Mouse (Mus musculus): ENCODE measurements at regions not wholly inside any gene's neighbourhood (a gene's known extent, or its start where the extent isn't known, plus 50 kb on each side); places are given as distances from the start of the nearest gene placed in this dataset.

DNA sequence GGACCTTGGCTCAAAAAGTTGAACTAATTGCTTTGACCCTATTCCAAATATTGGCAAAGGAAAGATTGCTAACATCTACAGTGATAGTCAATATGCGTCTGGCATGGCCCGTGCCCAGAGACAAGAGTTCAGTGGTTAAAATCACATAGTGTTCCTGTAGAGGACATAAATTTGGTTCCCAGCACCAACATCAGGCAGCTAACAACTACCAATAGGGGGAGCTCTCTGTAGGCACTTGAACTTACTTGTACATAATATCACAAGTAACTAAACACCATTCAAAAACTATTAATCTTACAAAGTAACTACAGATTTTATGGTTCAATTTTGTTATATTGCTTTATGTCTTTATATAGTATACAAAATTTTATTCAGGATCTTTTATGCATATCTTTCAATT is 74.3 kb downstream of the Serpinb9g start:
- no peak for DNase-seq (ENCODE audit: low read depth, low spot score)

DNA sequence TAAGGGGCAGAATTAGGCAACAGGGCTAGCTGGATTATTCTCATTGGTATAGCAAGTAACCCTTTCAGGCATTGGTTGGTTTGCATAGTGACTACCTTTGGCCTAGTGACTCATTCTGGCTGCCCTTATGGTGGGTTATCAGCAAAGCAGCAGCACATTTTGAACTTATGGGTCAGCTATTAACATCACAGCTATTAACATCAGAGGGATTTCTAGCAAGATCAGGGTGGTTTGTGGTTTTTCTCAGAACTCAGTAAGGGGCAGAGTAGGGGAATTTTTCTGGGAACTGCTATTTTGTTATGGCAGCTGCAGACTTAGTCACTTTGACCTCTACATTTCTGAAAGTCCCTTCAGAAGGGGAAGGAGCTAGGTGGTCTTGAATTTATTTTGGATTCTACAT is 75.1 kb downstream of the Serpinb9g start:
- DNase-seq (ENCODE audit: low read depth, low spot score), result peak; percentile 46

DNA sequence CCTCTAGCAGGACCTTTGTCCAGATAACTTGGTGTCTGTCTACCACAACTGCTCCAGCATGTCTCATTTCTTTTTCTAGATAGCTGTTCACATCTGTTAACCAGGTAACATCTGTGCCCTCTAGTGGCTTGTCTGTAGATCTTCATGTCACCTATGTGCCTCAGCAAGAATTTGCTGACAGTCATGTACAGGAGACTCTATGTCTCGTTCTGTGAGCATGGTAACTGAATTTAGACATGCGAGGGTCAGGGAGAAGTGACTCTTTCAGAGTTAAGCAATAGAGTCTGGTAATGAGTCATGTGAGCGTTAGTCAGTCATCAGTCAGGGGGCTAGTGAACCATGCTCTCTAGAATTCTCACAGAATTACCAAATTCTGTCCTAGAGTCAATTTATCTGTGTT is 77.0 kb downstream of the Serpinb9g start:
- peak; percentile 70 for DNase-seq (ENCODE audit: low read depth, low spot score)

DNA sequence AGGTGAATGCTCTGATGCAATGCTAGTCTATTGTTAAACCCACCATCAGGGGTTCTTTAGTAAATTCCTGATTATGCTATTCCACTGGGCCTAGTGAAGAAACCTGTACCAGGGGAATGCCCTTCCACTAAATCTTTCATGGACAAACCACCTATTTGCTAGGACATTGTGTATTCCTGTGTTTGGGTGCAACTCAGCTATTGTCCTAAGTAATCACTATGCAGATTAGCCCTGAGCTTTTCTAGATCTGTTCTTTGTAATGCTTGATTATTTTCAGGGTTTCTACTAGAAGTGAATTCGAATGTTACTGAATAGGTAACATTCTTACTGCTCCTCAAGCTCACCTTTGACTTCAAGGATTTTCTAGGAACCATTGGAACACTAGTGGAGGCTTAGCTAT is 78.3 kb downstream of the Serpinb9g start:
- DNase-seq (ENCODE audit: low read depth, low spot score), result no peak

DNA sequence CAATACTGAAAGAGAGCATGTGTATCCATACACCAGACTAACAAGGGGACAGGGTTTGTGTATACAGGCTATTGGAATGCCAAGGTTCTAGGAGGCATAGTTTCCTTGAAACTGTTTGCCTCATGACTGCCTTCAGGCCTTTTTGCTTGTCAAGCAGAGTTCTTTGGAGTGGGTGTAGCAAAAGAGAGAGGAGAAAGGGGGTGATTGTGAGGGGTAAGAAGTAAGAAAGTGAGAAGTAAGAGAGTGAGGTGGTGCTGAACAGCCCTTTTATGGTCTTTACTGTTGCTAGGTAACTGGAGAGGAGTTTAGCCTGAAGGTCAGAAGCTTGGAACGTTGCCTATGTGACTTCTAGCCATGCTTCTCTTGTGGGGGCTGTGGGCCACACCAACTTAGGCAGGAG is 78.8 kb downstream of the Serpinb9g start:
- DNase-seq (ENCODE audit: low read depth, low spot score), result no peak

DNA sequence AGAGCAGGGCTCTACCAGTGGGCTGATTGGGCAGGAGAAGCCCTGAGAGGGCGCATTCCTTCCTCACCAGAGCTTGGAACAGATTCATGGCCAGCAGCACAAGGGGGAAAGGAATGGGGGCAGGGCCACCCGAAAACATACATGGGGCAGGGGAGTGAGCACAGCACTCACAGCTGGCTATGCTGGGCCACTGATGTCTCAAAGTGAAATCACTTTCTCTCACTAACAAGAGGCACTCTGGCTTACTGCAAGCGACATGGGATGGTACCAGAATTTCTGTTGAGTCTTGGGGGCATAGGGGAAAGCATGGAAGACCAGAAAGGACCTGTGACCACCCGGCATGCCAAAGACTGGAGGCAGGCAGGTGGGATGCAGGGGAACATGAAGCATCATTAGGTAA is 83.3 kb downstream of the Serpinb9g start:
- no peak for DNase-seq (ENCODE audit: low read depth, low spot score)

DNA sequence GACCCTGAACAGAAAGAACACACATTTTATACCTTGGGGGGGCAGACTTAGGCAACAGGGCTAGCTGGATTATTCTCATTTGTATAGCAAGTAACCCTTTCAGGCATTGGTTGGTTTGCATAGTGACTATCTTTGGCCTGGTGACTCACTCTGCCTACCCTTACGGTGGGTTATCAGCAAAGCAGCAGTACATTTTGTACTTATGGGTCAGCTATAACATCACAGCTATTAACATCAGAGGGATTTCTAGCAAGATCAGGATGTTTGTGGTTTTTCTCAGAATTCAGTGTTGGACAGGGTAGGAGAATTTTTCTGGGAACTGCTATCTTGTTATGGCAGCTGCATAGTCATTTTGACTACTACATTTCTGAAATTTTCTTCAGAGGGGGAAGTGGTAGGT is 84.7 kb downstream of the Serpinb9g start:
- peak; percentile 77 for DNase-seq (ENCODE audit: low read depth, low spot score)

DNA sequence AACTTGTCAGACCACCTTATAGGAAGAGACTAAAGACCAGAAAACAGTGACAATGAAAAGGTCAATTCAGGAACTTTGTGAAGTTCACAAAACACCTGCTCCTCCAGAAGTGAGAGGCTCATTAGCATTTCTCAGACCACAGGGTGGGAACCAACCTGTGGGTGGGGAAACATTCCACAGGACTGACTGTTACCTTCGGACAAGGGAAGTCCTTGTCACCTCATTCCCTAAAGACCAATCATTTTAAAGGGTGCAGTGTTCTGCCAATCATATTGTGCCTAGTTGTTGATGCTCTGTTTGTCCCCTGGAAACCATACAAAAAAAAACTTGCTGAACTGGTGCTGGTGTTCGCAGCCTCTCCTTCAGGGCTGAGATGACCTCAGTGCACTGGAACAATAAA is 86.2 kb downstream of the Serpinb9g start:
- no peak for DNase-seq (ENCODE audit: low read depth, low spot score)

DNA sequence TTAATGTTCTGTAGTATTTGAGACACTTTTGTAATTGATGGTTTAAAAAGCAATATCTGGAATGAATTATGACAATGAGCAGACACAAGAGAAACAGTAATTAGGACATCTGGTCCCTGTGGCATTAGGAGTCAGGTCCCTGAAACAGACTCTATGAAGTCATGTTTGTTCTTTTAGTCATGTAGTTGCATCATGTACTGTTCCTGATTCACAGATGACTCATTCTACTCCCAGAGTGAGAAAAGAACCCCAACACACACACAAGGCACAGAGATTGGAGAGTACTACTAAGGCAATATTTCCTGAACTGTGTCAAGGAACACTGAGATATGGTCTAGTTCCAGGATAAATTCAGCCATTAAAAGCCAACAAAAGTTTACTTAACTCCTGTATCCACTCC is 75.1 kb upstream of the Serpinb6d start:
- peak; percentile 75 for DNase-seq (ENCODE audit: low read depth, low spot score)
